Mouse (Mus musculus) intestine, embryonic 15.5 days (tissue): ENCODE results near the gene Tmem178. TPM values are rescaled to one million over a fixed set of nuclear protein-coding genes. Genes with fewer than 3 reads are reported as not detected.

Experiments
- ATAC-seq: fragments of 200-750 bp; cut with Nextera tagmentation; 2 replicates; pipeline ENCODE4 v1.8.0; 2017; ENCODE audit warnings: moderate TSS enrichment, moderate library complexity
- H3K27ac ChIP-seq: fragments of 300-500 bp; sonication (generic); 2 replicates; pipeline ENCODE4 v1.5.1; 2015; ENCODE audit warnings: mild to moderate bottlenecking, inconsistent platforms
- H3K27me3 ChIP-seq: fragments of 300-500 bp; sonication (generic); replicated peaks from 2 replicates; pipeline ENCODE4 v1.6.1; 2015; ENCODE audit warnings: inconsistent platforms
- H3K36me3 ChIP-seq: fragments of 300-500 bp; sonication (generic); 2 replicates; pipeline ENCODE4 v1.6.1; 2015; ENCODE audit warnings: inconsistent platforms
- H3K4me1 ChIP-seq: fragments of 300-500 bp; sonication (generic); replicated peaks from 2 replicates; pipeline ENCODE4 v1.6.1; 2015; ENCODE audit warnings: inconsistent platforms
- H3K4me2 ChIP-seq: fragments of 300-500 bp; sonication (generic); replicated peaks from 2 replicates; pipeline ENCODE4 v1.6.1; 2015; ENCODE audit warnings: mild to moderate bottlenecking, inconsistent platforms
- H3K4me3 ChIP-seq: fragments of 300-500 bp; sonication (generic); replicated peaks from 2 replicates; pipeline ENCODE4 v1.5.1; 2015; ENCODE audit warnings: inconsistent platforms
- H3K9ac ChIP-seq: fragments of 300-500 bp; sonication (generic); 2 replicates; pipeline ENCODE4 v1.6.1; 2015; ENCODE audit warnings: inconsistent platforms
- H3K9me3 ChIP-seq: fragments of 300-500 bp; sonication (generic); 2 replicates; pipeline ENCODE4 v1.6.1; 2016; ENCODE audit warnings: inconsistent platforms
- WGBS: fragments of 180-500 bp; shearing (Covaris S2); methylation state at CpG from one replicate; pipeline ENCODE4 v1.1.7; 2015; 5-methylcytosine and 5-hydroxymethylcytosine counted together
- polyA plus RNA-seq: library from polyadenylated mRNA; unstranded; fragments of >200 nt; fragmentation: Nextera tagmentation; extraction: Ambion mirVana; gene quantifications from 2 replicates; pipeline ENCODE4 v1.2.1, GENCODE M21; 2015

The Tmem178 gene
- polyA plus RNA-seq, 1 experiment from 2014 or later, result 2.6 TPM

DNA sequence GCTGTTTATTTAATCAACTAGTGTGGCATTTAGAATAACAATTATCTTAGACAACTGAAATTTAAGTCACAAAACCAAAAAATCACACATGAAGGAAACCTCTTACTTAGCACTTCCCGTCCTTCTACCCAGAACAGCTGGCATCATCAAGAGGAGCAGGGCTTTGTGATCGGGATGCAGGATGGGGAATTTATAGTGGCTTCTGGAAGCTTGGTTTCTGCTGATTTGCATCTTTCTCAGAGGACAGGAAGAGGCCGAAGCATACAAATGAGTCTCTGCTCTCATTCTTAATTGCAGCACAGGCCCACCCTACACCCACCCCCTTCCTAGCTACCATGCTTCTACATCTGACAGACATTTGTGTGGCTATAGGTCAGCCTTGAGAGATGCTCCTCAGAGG, 99.9 kb downstream of the Tmem178 start:
- no peak overlapping the region for H3K4me3 ChIP-seq
- 0 out of 2 replicates have a peak, but pooled peaks cover 4% of the 10 kb centered on the region for H3K4me1 ChIP-seq
- H3K36me3 ChIP-seq, result no peaks in the 10 kb centered on the region
- no peaks in the 10 kb centered on the region for H3K9me3 ChIP-seq
- no peak overlapping the region for H3K4me2 ChIP-seq
- H3K27ac ChIP-seq, result no peak overlapping the region
- no peak overlapping the region for H3K9ac ChIP-seq
- 80% methylated on average over 3 of the region's 3 CpGs for WGBS
- H3K27me3 ChIP-seq, result no peaks in the 10 kb centered on the region
- ATAC-seq, result no peak

DNA sequence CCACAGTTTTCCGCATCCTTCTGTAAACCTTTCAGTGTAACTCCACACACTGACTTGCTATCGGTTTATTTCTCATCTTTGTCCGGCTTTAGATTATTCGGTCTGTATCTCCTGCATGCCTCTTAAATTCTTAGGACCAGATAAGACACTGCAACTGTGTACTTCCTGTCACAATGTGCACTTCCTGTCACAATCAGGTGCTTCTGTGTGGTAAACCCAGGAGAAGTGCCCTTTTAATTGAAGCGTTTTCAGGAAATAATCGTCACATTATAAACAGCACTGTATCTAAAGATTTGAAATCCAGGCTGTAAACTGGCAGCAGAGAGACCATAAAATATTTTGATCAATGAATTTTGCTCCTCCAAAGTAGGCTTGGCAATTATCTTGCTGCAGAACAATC, 100.7 kb downstream of the Tmem178 start:
- H3K9ac ChIP-seq, result no peak overlapping the region
- H3K4me2 ChIP-seq, result no peak overlapping the region
- H3K4me3 ChIP-seq, result no peak overlapping the region
- H3K9me3 ChIP-seq, result no peaks in the 10 kb centered on the region
- H3K27ac ChIP-seq, result no peak overlapping the region
- no peaks in the 10 kb centered on the region for H3K27me3 ChIP-seq
- WGBS, result 92% methylated on average over 6 of the region's 6 CpGs
- H3K36me3 ChIP-seq, result no peaks in the 10 kb centered on the region
- H3K4me1 ChIP-seq, result 0 out of 2 replicates have a peak, but pooled peaks cover 4% of the 10 kb centered on the region
- no peak for ATAC-seq

DNA sequence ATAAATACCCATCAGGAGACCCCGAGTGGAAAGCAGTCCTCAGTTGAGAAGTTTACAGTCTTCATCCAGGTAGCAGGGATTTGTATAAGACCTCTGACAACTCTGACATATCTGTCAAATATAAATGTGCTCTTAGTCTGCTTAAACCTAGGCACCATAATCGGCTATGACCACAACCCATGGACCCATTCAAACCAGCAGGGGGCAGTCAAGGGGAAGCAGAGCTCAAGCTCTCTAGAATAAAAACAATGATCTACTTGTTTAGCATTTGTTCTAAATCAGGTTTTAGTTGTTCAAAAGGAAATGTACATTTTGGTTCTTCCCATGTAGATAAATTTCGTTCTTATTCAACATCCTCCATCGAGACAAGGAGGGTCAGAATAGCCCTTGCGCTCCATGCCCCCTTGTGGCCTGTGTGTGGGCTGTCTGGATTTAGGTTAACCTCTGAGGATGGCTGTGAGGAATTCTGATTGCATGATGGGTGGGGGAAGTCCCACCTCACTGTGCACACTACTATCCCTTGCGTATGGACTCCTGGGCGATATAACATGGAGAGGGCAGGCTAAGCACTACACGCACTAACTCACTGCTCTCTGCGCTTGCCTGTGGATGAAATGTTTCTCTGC, 101.2 kb downstream of the Tmem178 start:
- Histone ChIP-seq H3K27ac (no peak overlapping the region), H3K36me3 (no peaks in the 10 kb centered on the region)
- 86% methylated on average over 9 of the region's 9 CpGs for WGBS

DNA sequence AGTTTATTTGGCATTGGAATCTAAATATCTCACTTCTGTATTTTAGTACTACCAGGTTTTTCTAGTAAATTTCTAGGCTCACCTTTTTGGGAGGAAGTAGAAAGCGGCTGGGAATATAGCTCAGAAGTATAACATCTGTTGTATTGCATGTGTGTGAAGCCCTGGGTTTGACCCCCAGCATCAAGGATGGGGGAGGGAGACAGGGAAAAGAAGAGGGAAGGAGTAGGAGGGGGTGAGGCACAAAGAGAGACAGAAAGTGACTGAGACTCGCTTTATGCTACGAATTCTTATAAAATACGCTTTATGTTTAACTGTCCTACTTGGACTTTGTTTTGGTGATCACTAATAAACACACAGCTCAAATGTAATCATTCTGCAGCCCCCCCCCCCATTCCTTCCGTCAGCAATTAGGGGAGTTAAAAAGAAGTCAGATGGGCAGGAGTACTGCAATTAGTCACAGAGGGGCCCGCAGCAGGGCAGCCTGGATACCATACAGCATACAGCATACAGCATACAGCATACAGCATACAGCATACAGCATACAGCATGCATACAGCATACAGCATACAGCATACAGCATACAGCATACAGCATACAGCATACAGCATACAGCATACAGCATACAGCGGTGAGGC, 103.6 kb downstream of the Tmem178 start:
- H3K27me3 ChIP-seq, result no peaks in the 10 kb centered on the region
- WGBS, result 49% methylated on average over 7 of the region's 7 CpGs
- 0 out of 2 replicates have a peak, but pooled peaks cover 8% of the 10 kb centered on the region for H3K36me3 ChIP-seq
- H3K9ac ChIP-seq, result no peak overlapping the region
- H3K27ac ChIP-seq, result no peak overlapping the region
- 0 out of 2 replicates have a peak, but pooled peaks cover 4% of the 10 kb centered on the region for H3K4me1 ChIP-seq
- no peaks in the 10 kb centered on the region for H3K9me3 ChIP-seq
- H3K4me2 ChIP-seq, result no peak overlapping the region
- H3K4me3 ChIP-seq, result no peak overlapping the region
- ATAC-seq, result peak; percentile 67

More for the DNA sequence above, 101.2 kb downstream of the Tmem178 start:
- Histone ChIP-seq H3K27me3 (no peaks in the 10 kb centered on the region), H3K9me3 (no peaks in the 10 kb centered on the region), H3K4me2 (no peak overlapping the region), H3K9ac (no peak overlapping the region), H3K4me1 (0 out of 2 replicates have a peak, but pooled peaks cover 4% of the 10 kb centered on the region), H3K4me3 (no peak overlapping the region)
- no peak for ATAC-seq

Other genes with a start within 250 kb of the Tmem178 start
- 23.5 and 24.1 TPM in 2 replicates for gene Map4k3, start 216.1 kb upstream of the Tmem178 start, polyA plus RNA-seq
- gene Thumpd2, start 120.5 kb downstream of the Tmem178 start, polyA plus RNA-seq, result 12.1 and 14.1 TPM in 2 replicates